Mouse (Mus musculus): ENCODE results near the gene Dhh. TPM values are rescaled to one million over a fixed set of nuclear protein-coding genes. Genes with fewer than 3 reads are reported as not detected.

The Dhh gene
- polyA plus RNA-seq, 1 experiment from 2014 or later, result 0.67 TPM

DNA sequence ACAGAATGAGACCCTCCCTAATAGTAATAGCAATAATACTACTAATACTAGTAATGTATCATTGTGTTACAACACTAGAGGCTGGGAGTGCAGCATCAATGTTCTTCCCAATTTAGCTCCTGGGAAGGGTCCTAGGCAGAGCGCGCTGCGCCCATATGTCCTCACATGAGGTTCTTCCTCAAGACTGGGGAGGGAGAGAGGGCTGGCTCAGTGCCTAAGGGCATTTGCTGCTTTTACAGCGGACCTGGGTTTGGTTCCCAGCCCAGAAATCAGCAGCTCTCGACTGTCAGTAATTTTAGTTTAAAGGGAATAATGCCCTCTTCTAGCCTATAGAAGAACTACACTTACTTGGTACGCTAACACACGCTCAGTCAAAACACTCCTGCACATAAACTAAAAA lies 10.8 kb downstream of the Dhh start:
- H3K4me1 ChIP-seq, result peaks cover 3% of the 10 kb centered on the region; the same call in 1 of the 2 replicates
- ATAC-seq (ENCODE audit: insufficient number of reproducible peaks, insufficient read depth, low FRiP score, low TSS enrichment), result no peak
- H3K4me3 ChIP-seq, result no peak overlapping the region
- no peak overlapping the region for H3K4me2 ChIP-seq (replicated peaks)
- peaks cover 17% of the 10 kb centered on the region for H3K27me3 ChIP-seq
- 79% methylated on average over 7 of the region's 7 CpGs for WGBS
- H3K27ac ChIP-seq, result peak overlapping the region; percentile 43; the same call in 1 of the 2 replicates
- H3K9ac ChIP-seq, result no peak overlapping the region
- H3K9me3 ChIP-seq, result no peaks in the 10 kb centered on the region
- H3K36me3 ChIP-seq, result no peaks in the 10 kb centered on the region

GRCm38 (mm10) chr15:98886667-98887387 lies 11.5 kb downstream of the Dhh start:
- peak overlapping the region; percentile 43; the same call in 1 of the 2 replicates for H3K27ac ChIP-seq
- H3K4me1 ChIP-seq, result peaks cover 5% of the 10 kb centered on the region; the same call in 1 of the 2 replicates
- 58% methylated on average over 8 of the region's 8 CpGs for WGBS
- H3K4me2 ChIP-seq (replicated peaks), result no peak overlapping the region
- H3K9ac ChIP-seq, result no peak overlapping the region
- no peaks in the 10 kb centered on the region for H3K9me3 ChIP-seq
- no peak overlapping the region for H3K4me3 ChIP-seq
- no peak for ATAC-seq (ENCODE audit: insufficient number of reproducible peaks, insufficient read depth, low FRiP score, low TSS enrichment)
- peaks cover 10% of the 10 kb centered on the region for H3K27me3 ChIP-seq
- H3K36me3 ChIP-seq, result no peaks in the 10 kb centered on the region

GRCm38 (mm10) chr15:98884106-98884505 lies 14.2 kb downstream of the Dhh start:
- Histone ChIP-seq H3K27ac (no peak overlapping the region), H3K36me3 (no peaks in the 10 kb centered on the region), H3K4me1 (peaks cover 13% of the 10 kb centered on the region; the same call in 1 of the 2 replicates), H3K27me3 (no peaks in the 10 kb centered on the region), H3K4me2 (replicated peaks) (no peak overlapping the region), H3K9me3 (no peaks in the 10 kb centered on the region), H3K9ac (no peak overlapping the region), H3K4me3 (no peak overlapping the region)
- no peak for ATAC-seq (ENCODE audit: insufficient number of reproducible peaks, insufficient read depth, low FRiP score, low TSS enrichment)
- 47% methylated on average over 1 of the region's 1 CpGs for WGBS

DNA sequence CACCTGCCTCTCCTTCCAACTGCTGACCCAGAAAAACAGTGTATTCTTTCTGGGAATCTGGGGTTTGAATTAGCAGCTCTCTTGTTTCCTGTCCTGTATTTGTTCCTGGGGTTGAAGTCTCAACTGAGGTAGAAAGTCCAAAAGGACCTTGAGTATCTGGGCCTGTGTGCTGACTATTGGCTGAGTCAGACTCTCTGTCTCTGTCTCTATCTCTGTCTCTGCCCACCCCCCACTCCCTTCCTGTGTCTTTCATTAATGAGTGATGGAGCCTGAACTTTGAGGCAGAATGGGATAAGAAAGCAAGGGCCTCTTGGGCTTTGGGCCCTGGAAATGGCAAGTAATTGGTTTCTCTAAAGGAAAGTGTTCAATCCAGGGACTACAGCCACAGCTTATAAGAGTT lies 14.7 kb downstream of the Dhh start:
- H3K36me3 ChIP-seq, result no peaks in the 10 kb centered on the region
- no peak overlapping the region for H3K27ac ChIP-seq
- ATAC-seq (ENCODE audit: insufficient number of reproducible peaks, insufficient read depth, low FRiP score, low TSS enrichment), result no peak
- H3K9ac ChIP-seq, result no peak overlapping the region
- H3K4me2 ChIP-seq (replicated peaks), result no peak overlapping the region
- H3K27me3 ChIP-seq, result no peaks in the 10 kb centered on the region
- H3K4me3 ChIP-seq, result no peak overlapping the region
- peaks cover 13% of the 10 kb centered on the region; the same call in 1 of the 2 replicates for H3K4me1 ChIP-seq
- H3K9me3 ChIP-seq, result no peaks in the 10 kb centered on the region

DNA sequence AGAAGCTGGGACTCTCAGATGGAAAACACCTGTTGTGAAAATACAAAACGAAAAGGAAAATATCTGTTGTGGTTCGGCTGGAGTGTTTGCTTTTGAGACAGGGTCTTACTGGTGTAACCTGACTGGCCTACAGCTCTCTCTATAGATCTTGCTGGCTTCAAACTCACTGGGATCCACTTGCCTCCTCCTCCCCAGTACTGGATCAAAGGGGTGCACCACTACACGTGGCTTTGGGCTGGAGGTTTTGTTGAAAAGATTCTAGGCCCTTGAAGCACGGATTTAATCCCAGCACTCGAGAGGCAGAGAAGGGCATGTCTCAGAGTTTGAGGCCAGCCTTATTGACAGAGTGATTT lies 16.7 kb downstream of the Dhh start:
- 9% methylated on average over 5 of the region's 5 CpGs for WGBS

DNA sequence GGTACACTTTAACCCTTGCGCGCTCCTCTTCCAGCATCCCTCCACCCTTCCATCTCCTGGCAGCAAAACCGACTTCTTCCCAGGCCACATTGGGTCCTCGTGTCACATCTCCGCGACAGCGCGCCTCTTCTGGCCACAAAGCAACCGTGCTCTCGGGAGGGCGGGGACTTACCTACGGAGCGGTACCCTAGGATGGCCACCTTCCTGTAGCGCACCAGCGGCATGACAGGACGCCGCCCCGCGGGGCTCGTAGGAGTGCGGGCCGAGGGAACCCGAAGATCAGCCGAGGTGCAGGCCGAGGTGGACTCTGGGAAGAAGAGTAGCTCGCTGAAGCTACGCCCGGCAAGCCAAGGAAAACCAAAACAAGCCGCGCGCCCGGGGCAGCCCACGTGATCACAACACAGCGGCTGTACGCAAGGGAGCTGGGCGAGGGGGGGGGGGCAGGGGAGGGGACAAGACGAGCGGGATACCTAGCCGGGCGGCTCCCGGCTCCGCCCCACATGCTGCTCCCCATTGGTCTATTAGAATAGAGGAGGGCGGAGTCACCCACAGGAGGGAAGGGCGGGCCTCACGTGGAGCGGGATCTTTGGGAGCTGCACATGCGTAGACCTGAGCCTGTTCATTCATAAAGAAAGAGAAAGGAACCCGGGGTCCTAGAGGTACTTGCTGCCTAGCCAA lies 17.2 kb downstream of the Dhh start:
- H3K4me3 ChIP-seq, result peak overlapping the region; percentile 64
- H3K9me3 ChIP-seq, result no peaks in the 10 kb centered on the region
- peaks cover 13% of the 10 kb centered on the region; the same call in 1 of the 2 replicates for H3K4me1 ChIP-seq
- peak overlapping the region; percentile 89 for H3K27ac ChIP-seq
- H3K36me3 ChIP-seq, result no peaks in the 10 kb centered on the region
- no peaks in the 10 kb centered on the region for H3K27me3 ChIP-seq
- peak overlapping the region; percentile 77 for H3K4me2 ChIP-seq (replicated peaks)
- under 1% methylated on average over 48 of the region's 48 CpGs for WGBS
- peak overlapping the region; percentile 69 for H3K9ac ChIP-seq
- ATAC-seq (ENCODE audit: insufficient number of reproducible peaks, insufficient read depth, low FRiP score, low TSS enrichment), result peak; percentile 94

More for the DNA sequence above, 16.7 kb downstream of the Dhh start:
- Histone ChIP-seq H3K27me3 (no peaks in the 10 kb centered on the region), H3K36me3 (no peaks in the 10 kb centered on the region), H3K4me1 (peaks cover 13% of the 10 kb centered on the region; the same call in 1 of the 2 replicates), H3K27ac (peak overlapping the region; percentile 89), H3K9ac (peak overlapping the region; percentile 30; the same call in 1 of the 2 replicates), H3K4me3 (peak overlapping the region; percentile 64), H3K9me3 (no peaks in the 10 kb centered on the region), H3K4me2 (replicated peaks) (peak overlapping the region; percentile 77)
- ATAC-seq (ENCODE audit: insufficient number of reproducible peaks, insufficient read depth, low FRiP score, low TSS enrichment), result no peak; the same call in 1 of the 2 replicates

- H3K9ac ChIP-seq, result no peak overlapping the region
- no peaks in the 10 kb centered on the region for H3K27me3 ChIP-seq
- WGBS, result 10% methylated on average over 3 of the region's 3 CpGs
- no peak overlapping the region for H3K4me3 ChIP-seq
- no peak overlapping the region for H3K27ac ChIP-seq
- ATAC-seq (ENCODE audit: insufficient number of reproducible peaks, insufficient read depth, low FRiP score, low TSS enrichment), result no peak
- no peak overlapping the region for H3K4me2 ChIP-seq (replicated peaks)
- H3K4me1 ChIP-seq, result peaks cover 18% of the 10 kb centered on the region
- H3K9me3 ChIP-seq, result no peaks in the 10 kb centered on the region
- no peaks in the 10 kb centered on the region for H3K36me3 ChIP-seq
Observed at GRCm38 (mm10) chr15:98877331-98877730, 21.0 kb downstream of the Dhh start.

- H3K9ac ChIP-seq, result peak overlapping the region; percentile 98
- H3K4me2 ChIP-seq (replicated peaks), result peak overlapping the region; percentile 100
- no peaks in the 10 kb centered on the region for H3K9me3 ChIP-seq
- no peaks in the 10 kb centered on the region for H3K36me3 ChIP-seq
- no peaks in the 10 kb centered on the region for H3K27me3 ChIP-seq
- 1% methylated on average over 51 of the region's 51 CpGs for WGBS
- peak overlapping the region; percentile 99 for H3K27ac ChIP-seq
- peak overlapping the region; percentile 96 for H3K4me3 ChIP-seq
- ATAC-seq (ENCODE audit: insufficient number of reproducible peaks, insufficient read depth, low FRiP score, low TSS enrichment), result peak; percentile 71
- H3K4me1 ChIP-seq, result peaks cover 34% of the 10 kb centered on the region
Observed at GRCm38 (mm10) chr15:98871916-98872888, 26.1 kb downstream of the Dhh start.

DNA sequence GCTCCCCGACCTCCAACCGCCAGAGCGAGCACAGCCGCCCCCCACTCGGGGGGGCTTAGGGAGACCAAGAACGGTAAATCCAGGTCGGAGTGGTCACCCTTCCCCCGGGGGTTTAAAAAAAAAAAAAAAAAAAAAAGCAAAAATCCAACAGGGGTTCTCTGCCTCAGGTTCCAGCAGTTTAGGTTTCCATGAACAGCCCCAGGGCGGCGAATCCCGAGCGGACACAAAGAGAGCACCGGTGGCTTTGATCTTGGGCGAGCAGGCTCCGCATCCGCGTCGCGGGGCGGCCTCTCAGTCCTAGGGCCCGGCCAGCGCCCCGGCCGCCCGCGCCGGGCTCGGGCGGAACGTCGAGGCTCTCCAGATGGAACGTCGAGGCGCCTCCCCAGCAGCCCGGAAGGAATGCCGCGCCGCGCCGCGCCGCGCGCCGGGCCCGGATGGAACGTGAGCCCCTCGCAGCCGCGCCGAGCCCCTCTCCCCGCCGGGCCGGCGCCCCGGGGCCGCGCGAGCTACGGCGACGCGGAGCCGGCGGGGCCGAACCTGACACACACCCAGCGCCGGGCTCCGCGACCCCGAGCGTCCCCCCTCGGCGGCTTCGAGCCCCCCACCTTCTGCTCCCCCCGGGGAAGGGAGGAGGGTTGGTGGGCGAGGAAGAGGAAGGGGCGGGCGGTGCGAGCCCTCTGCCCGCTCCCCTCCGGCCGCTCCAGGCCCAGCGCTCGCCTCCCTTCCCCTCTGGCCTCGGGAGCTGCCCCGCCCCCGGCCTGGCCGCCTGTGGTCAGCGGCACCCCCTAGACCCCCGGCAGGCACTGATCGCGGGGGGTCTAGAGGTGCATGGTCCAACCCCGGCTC lies 27.0 kb downstream of the Dhh start, which contains the start of gene Kmt2d:
Gene Kmt2d (minus strand): TSS at position 135 of the 846 bp plus-strand sequence.
- Histone ChIP-seq H3K9ac (peak within 1 kb of the TSS; percentile 98), H3K4me3 (peak within 1 kb of the TSS; percentile 96), H3K27ac (peak within 1 kb of the TSS; percentile 99), H3K4me2 (replicated peaks) (peak within 1 kb of the TSS; percentile 100), H3K4me1 (peaks cover 36% of the 10 kb centered on the region), H3K36me3 (peaks cover 3% of the 10 kb centered on the region), H3K9me3 (no peaks in the 10 kb centered on the region), H3K27me3 (no peaks in the 10 kb centered on the region)
- under 1% methylated on average over 91 of the region's 94 CpGs for WGBS
- ATAC-seq (ENCODE audit: insufficient number of reproducible peaks, insufficient read depth, low FRiP score, low TSS enrichment), result peak; percentile 32; the same call in 1 of the 2 replicates

DNA sequence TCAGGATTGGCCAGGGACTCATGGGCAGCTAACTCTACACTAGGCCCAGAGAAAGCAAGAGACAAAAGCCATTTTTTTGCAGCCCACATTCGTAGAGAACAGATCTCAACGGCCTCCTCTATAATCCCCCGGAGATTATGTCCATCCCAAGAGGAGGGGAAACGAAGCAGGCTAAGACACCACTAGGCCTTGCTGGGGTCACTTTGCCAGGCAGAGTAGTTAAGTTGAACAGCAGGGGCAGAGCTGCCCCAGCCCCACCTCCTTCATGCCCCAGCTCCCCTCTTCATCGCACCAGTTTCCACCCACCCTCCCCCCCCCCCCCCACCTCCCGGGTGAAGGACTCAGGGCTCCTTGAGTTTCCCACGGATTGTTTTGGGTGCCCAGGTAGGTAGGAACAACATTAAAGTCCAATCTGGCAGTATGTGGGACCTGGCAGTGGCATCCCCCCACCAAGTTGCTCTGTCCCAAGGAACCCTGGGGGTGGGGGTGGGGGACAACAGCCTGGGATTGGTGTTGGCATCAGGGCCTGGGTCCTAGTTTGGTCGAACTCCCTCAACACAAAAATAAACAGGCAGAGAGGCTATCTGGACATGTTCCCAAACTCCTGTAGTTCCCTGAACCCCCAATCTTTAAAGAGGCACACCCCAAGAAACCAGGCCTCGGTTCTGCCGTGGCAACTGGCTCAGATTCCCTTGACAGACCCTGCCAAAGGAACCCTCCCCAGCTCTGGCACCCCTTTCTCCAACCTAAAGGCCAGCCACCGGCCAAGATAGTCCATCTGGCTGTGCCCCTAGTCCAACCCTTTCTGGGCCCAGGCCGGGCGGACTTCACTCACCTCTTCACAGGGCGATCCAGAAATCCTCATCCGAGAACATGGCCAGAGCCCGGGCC lies 27.9 kb downstream of the Dhh start:
- Histone ChIP-seq H3K27ac (peak overlapping the region; percentile 99; the same call in 1 of the 2 replicates), H3K4me3 (peak overlapping the region; percentile 96), H3K4me2 (replicated peaks) (peak overlapping the region; percentile 100), H3K4me1 (peaks cover 36% of the 10 kb centered on the region), H3K9ac (peak overlapping the region; percentile 98), H3K27me3 (no peaks in the 10 kb centered on the region), H3K9me3 (no peaks in the 10 kb centered on the region), H3K36me3 (peaks cover 11% of the 10 kb centered on the region)
- ATAC-seq (ENCODE audit: insufficient number of reproducible peaks, insufficient read depth, low FRiP score, low TSS enrichment), result no peak
- 0% methylated on average over 15 of the region's 16 CpGs for WGBS
